Mouse (Mus musculus) CH12.LX (cell line): Measurements from ENCODE around the gene Gm19410. TPM values are rescaled to one million over a fixed set of nuclear protein-coding genes. Genes with fewer than 3 reads are reported as not detected.

ENCODE experiments used
- DNase-seq: peaks from one replicate; pipeline ENCODE4 v3.0.0-alpha.2; 2013; ENCODE audit errors: extremely low read depth
- H3K27ac ChIP-seq: 2 replicates; pipeline ENCODE4 v1.5.1; 2012; ENCODE audit warnings: low read depth, mild to moderate bottlenecking, control low read depth, moderate library complexity; ENCODE audit not compliant: insufficient read depth
- H3K27me3 ChIP-seq: replicated peaks from 2 replicates; pipeline ENCODE3; 2012; ENCODE audit warnings: inconsistent platforms
- H3K36me3 ChIP-seq, 2 experiments: replicated peaks in 1 of 2; 2 replicates each; pipeline versions ENCODE3 to v1.6.1; 2012; ENCODE audit warnings: inconsistent platforms in 1 of 2, low read length in 1 of 2, mild to moderate bottlenecking in 1 of 2, mixed read lengths in 1 of 2, moderate library complexity in 1 of 2; ENCODE audit not compliant: control insufficient read depth in 1 of 2, insufficient read depth in 1 of 2
- H3K4me1 ChIP-seq, 2 experiments: 2 replicates each; pipeline ENCODE4 v1.6.1; 2012; ENCODE audit warnings: inconsistent platforms in 1 of 2, moderate library complexity in 1 of 2; ENCODE audit not compliant: insufficient read depth in 2 of 2, control insufficient read depth in 1 of 2
- H3K4me2 ChIP-seq: 2 replicates; pipeline ENCODE4 v1.6.1; 2012; ENCODE audit warnings: low read depth, mild to moderate bottlenecking, control low read depth; ENCODE audit not compliant: poor library complexity, insufficient read depth, severe bottlenecking
- H3K4me3 ChIP-seq, 3 experiments: fragments of 150-350 bp in 1 of 3; sonication (generic) in 1 of 3; replicated peaks in 1 of 3; 2 replicates each; pipeline versions ENCODE3 to v1.5.1; 2011 to 2012; ENCODE audit warnings: low read depth in 2 of 3, low read length in 2 of 3, mild to moderate bottlenecking in 2 of 3, moderate library complexity in 2 of 3, control low read depth in 1 of 3, improper control_type of control experiment in 1 of 3, inconsistent platforms in 1 of 3, mixed read lengths in 1 of 3; ENCODE audit not compliant: poor library complexity in 1 of 3
- H3K79me2 ChIP-seq: replicated peaks from 2 replicates; pipeline ENCODE4 v1.6.1; 2012; ENCODE audit warnings: mild to moderate bottlenecking, moderate library complexity; ENCODE audit not compliant: control insufficient read depth, poor library complexity, insufficient read depth, severe bottlenecking; ENCODE audit errors: extremely low read depth
- H3K9ac ChIP-seq: 2 replicates; pipeline ENCODE4 v1.6.1; 2012; ENCODE audit warnings: low read depth, mild to moderate bottlenecking, control low read depth, moderate library complexity; ENCODE audit not compliant: insufficient read depth
- H3K9me3 ChIP-seq: replicated peaks from 2 replicates; pipeline ENCODE3; 2012; ENCODE audit warnings: low read length, inconsistent platforms, mixed read lengths
- CHD2 ChIP-seq: IDR thresholded peaks from 2 replicates; pipeline ENCODE4 v1.6.1; 2011; ENCODE audit warnings: low read length, improper control_type of control experiment
- CTCF ChIP-seq, 2 experiments: IDR thresholded peaks in 1 of 2; conservative IDR thresholded peaks in 1 of 2; 2 replicates each; pipeline ENCODE4 v1.5.1; 2011 to 2012; ENCODE audit warnings: low read depth in 2 of 2, low read length in 2 of 2, improper control_type of control experiment in 1 of 2, inconsistent platforms in 1 of 2, mild to moderate bottlenecking in 1 of 2, moderate library complexity in 1 of 2
- JUN ChIP-seq: IDR thresholded peaks from 2 replicates; pipeline ENCODE4 v1.6.1; 2011; ENCODE audit warnings: low read depth, mild to moderate bottlenecking, low read length, improper control_type of control experiment, moderate library complexity; ENCODE audit not compliant: insufficient read depth
- JUND ChIP-seq: conservative IDR thresholded peaks from 2 replicates; pipeline ENCODE4 v1.6.1; 2011; ENCODE audit warnings: low read depth, low read length, improper control_type of control experiment
- MEF2A ChIP-seq: IDR thresholded peaks from 2 replicates; pipeline ENCODE4 v1.6.1; 2014; ENCODE audit warnings: low read depth, mild to moderate bottlenecking, inconsistent platforms, low read length, improper control_type of control experiment, borderline replicate concordance
- PAX5 ChIP-seq: IDR thresholded peaks from 2 replicates; pipeline ENCODE4 v1.6.1; 2012; ENCODE audit warnings: low read length, inconsistent platforms, mixed read lengths
- POLR2A ChIP-seq: IDR thresholded peaks from 2 replicates; pipeline ENCODE4 v1.6.1; 2011; ENCODE audit warnings: low read depth, mild to moderate bottlenecking, improper control_type of control experiment, low read length
- SMC3 ChIP-seq: IDR thresholded peaks from 2 replicates; pipeline ENCODE4 v1.6.1; 2011; ENCODE audit warnings: low read depth, low read length, improper control_type of control experiment
- USF1 ChIP-seq: IDR thresholded peaks from 2 replicates; pipeline ENCODE4 v1.6.1; 2014; ENCODE audit warnings: low read depth, mild to moderate bottlenecking, inconsistent platforms, low read length, improper control_type of control experiment
- USF2 ChIP-seq: conservative IDR thresholded peaks from 2 replicates; pipeline ENCODE4 v1.6.1; 2011; ENCODE audit warnings: low read depth, low read length, improper control_type of control experiment
- ZNF384 ChIP-seq: IDR thresholded peaks from 2 replicates; pipeline ENCODE4 v1.6.1; 2012; ENCODE audit warnings: low read depth, low read length, improper control_type of control experiment, inconsistent platforms
- dilution Hi-C: fragments of 300-500 bp; cut with MboI; formaldehyde crosslinking; loops from 2 replicates; pipeline ENCODE4 v1.14.3; 2020; ENCODE audit warnings: low sequenced_read_pairs; ENCODE audit not compliant: extremely low pct_unique_long_range_greater_than_20kb, extremely low pct_ligation_motif_present
- in situ Hi-C: fragments of 300-500 bp; cut with MboI; formaldehyde crosslinking; loops from 3 replicates; pipeline ENCODE4 v1.14.3; 2019; ENCODE audit warnings: low sequenced_read_pairs, low pct_ligation_motif_present, low pct_unique_long_range_greater_than_20kb, mixed read lengths
- polyA plus RNA-seq: library from polyadenylated mRNA; unstranded; fragments of >175 nt; gene quantifications from 2 replicates; pipeline ENCODE4 v1.2.1, GENCODE M21; 2012; ENCODE audit warnings: low read depth; ENCODE audit not compliant: insufficient read length
- total RNA-seq, 2 experiments: library from RNA; depleted of rRNA; stranded (reverse); fragments of 300-350 nt in 1 of 2; fragments of >200 nt in 1 of 2; gene quantifications; 2 replicates each; pipeline ENCODE4 v1.2.3; 2012 to 2014

The Gm19410 gene
- total and polyA plus RNA-seq, 3 experiments, result not detected

DNA sequence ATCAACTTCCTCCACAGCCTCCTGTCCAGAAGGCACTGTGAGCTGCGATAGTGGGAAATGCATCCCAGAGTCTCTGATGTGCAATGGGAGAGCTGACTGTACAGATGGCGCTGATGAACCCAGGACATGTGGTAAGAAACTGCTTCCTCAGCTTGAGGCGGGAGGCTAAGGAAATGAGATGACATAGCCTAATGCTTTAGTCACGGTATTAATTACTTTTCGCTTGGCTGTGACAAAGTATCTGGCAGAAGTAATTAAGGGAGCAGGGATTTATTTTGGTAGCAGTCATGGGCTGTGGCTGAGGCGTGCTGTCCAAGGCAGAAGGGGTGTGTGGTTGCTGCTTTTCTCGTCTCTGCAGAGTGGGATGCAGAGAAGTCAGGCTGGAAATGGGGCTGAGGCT lies 7.9 kb downstream of the Gm19410 start:
- in situ Hi-C loops, result no loop called here
- no peak overlapping the region for H3K4me3 ChIP-seq
- dilution Hi-C loops, result no loop called here
- DNase-seq, result no peak
- no peaks in the 10 kb centered on the region for H3K9me3 ChIP-seq
- H3K79me2 ChIP-seq, result no peaks in the 10 kb centered on the region
- H3K4me2 ChIP-seq, result no peak overlapping the region
- no peaks in the 10 kb centered on the region for H3K27me3 ChIP-seq
- no peak overlapping the region for H3K27ac ChIP-seq
- no peak overlapping the region for H3K9ac ChIP-seq
- H3K4me1 ChIP-seq, result no peaks in the 10 kb centered on the region
- H3K36me3 ChIP-seq, result no peaks in the 10 kb centered on the region
- TF ChIP-seq CTCF (conservative IDR thresholded peaks at IDR 0.05 in 1 of 2, IDR thresholded peaks at IDR 0.05 in 1 of 2; ENCODE audit: low read depth in 2 of 2, low read length in 2 of 2) (no peak), ZNF384 (no peak), SMC3 (no peak), JUN (no peak), MEF2A (no peak), CHD2 (no peak), POLR2A (no peak), USF1 (no peak), JUND (no peak), PAX5 (no peak), USF2 (no peak)
